Mouse (Mus musculus): Measurements from ENCODE around the gene Capn3. TPM values are rescaled to one million over a fixed set of nuclear protein-coding genes. Genes with fewer than 3 reads are reported as not detected.

Gene Capn3
- polyA plus RNA-seq, 1 experiment from 2014 or later: 0.40 TPM

- DNase-seq (ENCODE audit: low spot score): no peak
- 97% methylated on average over 2 of the region's 2 CpGs for WGBS
These were observed 88.9 kb downstream of the Capn3 start for GRCm38 (mm10) chr2:120544732-120545131.

More at GRCm38 (mm10) chr2:120544732-120545131, 88.9 kb downstream of the Capn3 start:
- H3K27ac ChIP-seq (replicated peaks): no peak overlapping the region
- H3K4me3 ChIP-seq (ENCODE audit: low read depth, low read length): no peak overlapping the region
- H3K9me3 ChIP-seq (ENCODE audit: control insufficient read depth, low read length): no peaks in the 10 kb centered on the region
- TF ChIP-seq CTCF (IDR thresholded peaks at IDR 0.05; ENCODE audit: low read depth) (no peak), EP300 (optimal IDR thresholded peaks at IDR 0.05) (no peak)
- H3K4me2 ChIP-seq (replicated peaks; ENCODE audit: low read depth): no peak overlapping the region
- no peaks in the 10 kb centered on the region for H3K27me3 ChIP-seq (ENCODE audit: control insufficient read depth, insufficient read depth, low read length)
- no peaks in the 10 kb centered on the region for H3K4me1 ChIP-seq (replicated peaks; ENCODE audit: control insufficient read depth, insufficient read depth)
- ATAC-seq (ENCODE audit: low FRiP score, low TSS enrichment): no peak
- H3K9ac ChIP-seq (ENCODE audit: low read length): no peak overlapping the region
- no peaks in the 10 kb centered on the region for H3K36me3 ChIP-seq (ENCODE audit: control insufficient read depth, insufficient read depth, low read length)

Other genes starting within 250 kb of the Capn3 start
- gene Pla2g4e, start 210.7 kb upstream of the Capn3 start, polyA plus RNA-seq (2015; fragmentation: Nextera tagmentation; extraction: Ambion mirVana): 5.8 TPM in 2 replicates
- 9.8 and 10.6 TPM in 2 replicates for gene Pla2g4d, start 166.8 kb upstream of the Capn3 start, polyA plus RNA-seq (2015; fragmentation: Nextera tagmentation; extraction: Ambion mirVana)
- 21.9 and 22.7 TPM in 2 replicates for gene Pla2g4f, start 141.9 kb upstream of the Capn3 start, polyA plus RNA-seq (2015; fragmentation: Nextera tagmentation; extraction: Ambion mirVana)
- gene Vps39, start 102.9 kb upstream of the Capn3 start, polyA plus RNA-seq (2015; fragmentation: Nextera tagmentation; extraction: Ambion mirVana): 8.4 and 9.2 TPM in 2 replicates
- gene Ganc, start 52.1 kb upstream of the Capn3 start, polyA plus RNA-seq (2015; fragmentation: Nextera tagmentation; extraction: Ambion mirVana): 6.8 and 7.8 TPM in 2 replicates
- 13.3 and 16.4 TPM in 2 replicates for gene Tmem87a, start 51.9 kb upstream of the Capn3 start, polyA plus RNA-seq (2015; fragmentation: Nextera tagmentation; extraction: Ambion mirVana)
- 16.8 and 22.7 TPM in 2 replicates for gene Zfp106, start 107.8 kb downstream of the Capn3 start, polyA plus RNA-seq (2015; fragmentation: Nextera tagmentation; extraction: Ambion mirVana)
- gene Snap23, start 111.7 kb downstream of the Capn3 start, polyA plus RNA-seq (2015; fragmentation: Nextera tagmentation; extraction: Ambion mirVana): 22.6 and 22.7 TPM in 2 replicates
- gene Haus2, start 153.4 kb downstream of the Capn3 start, polyA plus RNA-seq (2015; fragmentation: Nextera tagmentation; extraction: Ambion mirVana): 13.5 and 14.0 TPM in 2 replicates
- 13.6 and 14.2 TPM in 2 replicates for gene Lrrc57, start 153.5 kb downstream of the Capn3 start, polyA plus RNA-seq (2015; fragmentation: Nextera tagmentation; extraction: Ambion mirVana)
- 2.1 TPM in 2 replicates for gene Stard9, start 173.1 kb downstream of the Capn3 start, polyA plus RNA-seq (2015; fragmentation: Nextera tagmentation; extraction: Ambion mirVana)

All from stomach, postnatal 0 days (tissue).